Mouse (Mus musculus): ENCODE results near the gene Dab1.

Dab1 gene

GRCm38 (mm10) chr4:104106299-104106698, 487.1 kb downstream of the Dab1 start:
- no peak for DNase-seq (ENCODE audit: low spot score in 2 of 2)

GRCm38 (mm10) chr4:104111614-104112013, 492.5 kb downstream of the Dab1 start:
- no peak for DNase-seq (ENCODE audit: low spot score in 2 of 2)

GRCm38 (mm10) chr4:104113209-104114005, 494.2 kb downstream of the Dab1 start:
- peak; percentile 17 for DNase-seq (ENCODE audit: low spot score in 2 of 2)

- no peak for DNase-seq (ENCODE audit: low spot score in 2 of 2)
Observed at GRCm38 (mm10) chr4:104114006-104114361, 494.8 kb downstream of the Dab1 start.

DNA sequence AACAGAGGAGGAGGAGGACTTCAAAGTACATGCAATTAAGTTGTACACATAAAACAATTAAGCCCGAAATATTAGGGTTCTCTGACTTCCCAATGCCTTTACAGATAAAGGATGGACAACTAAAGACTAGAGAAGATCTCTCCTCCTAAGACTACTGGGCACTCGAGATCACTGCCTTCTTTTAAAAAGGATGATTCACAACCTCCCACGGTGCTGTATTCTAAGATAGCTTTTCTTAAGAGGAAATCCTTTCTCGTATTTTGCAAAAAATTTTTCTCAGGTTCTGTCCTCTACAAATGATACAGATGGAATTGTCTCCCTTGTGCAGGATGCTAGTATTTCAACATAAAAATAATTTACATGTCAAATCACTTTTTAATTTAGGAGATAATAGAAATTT, 500.9 kb downstream of the Dab1 start:
- DNase-seq (ENCODE audit: low spot score in 2 of 2), result no peak

- DNase-seq (ENCODE audit: low spot score in 2 of 2), result no peak
Observed at GRCm38 (mm10) chr4:104121959-104122358, 502.8 kb downstream of the Dab1 start.

GRCm38 (mm10) chr4:104122364-104122763, 503.2 kb downstream of the Dab1 start:
- DNase-seq (ENCODE audit: low spot score in 2 of 2), result no peak

- no peak for DNase-seq (ENCODE audit: low spot score in 2 of 2)
Observed at GRCm38 (mm10) chr4:104153637-104154036, 534.5 kb downstream of the Dab1 start.

GRCm38 (mm10) chr4:104178067-104178466, 558.9 kb downstream of the Dab1 start:
- DNase-seq (ENCODE audit: low spot score in 2 of 2), result no peak

DNA sequence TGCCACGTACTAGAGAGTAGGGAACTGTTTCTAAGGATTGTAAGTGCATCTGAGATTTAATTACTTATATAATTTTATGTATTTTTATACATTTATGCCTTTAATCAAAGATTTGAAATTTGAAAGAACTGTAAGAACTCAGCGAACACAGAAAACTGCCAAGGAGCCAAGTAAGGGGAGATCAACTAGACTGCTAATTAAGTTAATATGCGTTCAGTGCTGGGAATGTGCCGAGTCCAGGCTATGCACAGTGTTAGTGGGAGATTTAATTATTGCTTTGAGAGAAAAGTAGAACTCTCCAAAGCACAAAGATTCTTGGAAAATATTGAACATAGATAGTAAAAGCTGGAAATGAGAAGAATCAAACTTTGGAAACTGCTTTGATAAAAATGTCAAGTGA, 567.2 kb downstream of the Dab1 start:
- no peak for DNase-seq (ENCODE audit: low spot score in 2 of 2)

GRCm38 (mm10) chr4:104198635-104199034, 579.5 kb downstream of the Dab1 start:
- DNase-seq (ENCODE audit: low spot score in 2 of 2), result no peak

- no peak for DNase-seq (ENCODE audit: low spot score in 2 of 2)
Observed at GRCm38 (mm10) chr4:104201686-104202085, 582.5 kb downstream of the Dab1 start.

DNA sequence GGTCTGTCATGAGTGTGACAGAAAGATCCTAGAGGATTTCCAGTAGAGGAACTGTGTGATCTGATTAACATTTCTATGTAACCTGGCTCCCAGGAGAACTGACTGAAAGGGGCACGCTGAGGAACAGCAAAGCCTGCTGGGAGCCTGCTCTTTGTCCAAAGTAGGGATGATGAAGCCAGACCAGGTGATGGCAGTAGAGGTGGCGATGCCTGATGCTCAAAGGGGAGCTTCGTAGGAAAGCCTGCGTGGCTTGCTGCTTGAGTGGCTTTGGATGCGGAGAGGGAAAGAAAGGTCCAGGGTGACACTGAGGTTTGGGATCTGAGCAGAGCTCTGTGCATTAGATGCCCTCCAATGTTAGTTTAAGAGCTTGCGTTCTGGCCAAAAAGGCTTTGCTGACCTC, 584.9 kb downstream of the Dab1 start:
- DNase-seq (ENCODE audit: low spot score in 2 of 2), result no peak

GRCm38 (mm10) chr4:104206639-104207038, 587.5 kb downstream of the Dab1 start:
- DNase-seq (ENCODE audit: low spot score in 2 of 2), result no peak

DNA sequence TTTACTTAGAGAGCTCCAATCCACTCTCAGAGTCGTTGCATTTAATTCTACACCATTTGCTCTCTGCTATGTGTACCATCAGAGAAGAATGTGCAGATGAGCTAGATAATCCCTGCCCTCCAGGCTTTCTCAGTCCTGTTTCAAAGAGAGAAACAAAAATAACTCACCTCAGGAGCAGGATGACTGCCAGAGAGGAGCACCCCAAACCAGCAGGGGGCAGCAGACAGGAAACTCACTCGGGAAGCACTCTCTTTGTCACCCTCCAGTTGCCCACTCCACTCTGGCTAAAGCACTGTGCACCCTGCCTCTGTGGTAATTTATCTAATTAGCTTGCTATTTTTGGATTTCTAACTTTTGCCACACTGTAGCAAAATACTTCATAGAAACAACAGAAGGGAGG, 589.9 kb downstream of the Dab1 start:
- DNase-seq (ENCODE audit: low spot score in 2 of 2), result no peak

- no peak for DNase-seq (ENCODE audit: low spot score in 2 of 2)
Observed at GRCm38 (mm10) chr4:104210796-104211195, 591.6 kb downstream of the Dab1 start.

GRCm38 (mm10) chr4:104211531-104212455, 592.6 kb downstream of the Dab1 start:
- DNase-seq (ENCODE audit: low spot score in 2 of 2), result no peak

DNA sequence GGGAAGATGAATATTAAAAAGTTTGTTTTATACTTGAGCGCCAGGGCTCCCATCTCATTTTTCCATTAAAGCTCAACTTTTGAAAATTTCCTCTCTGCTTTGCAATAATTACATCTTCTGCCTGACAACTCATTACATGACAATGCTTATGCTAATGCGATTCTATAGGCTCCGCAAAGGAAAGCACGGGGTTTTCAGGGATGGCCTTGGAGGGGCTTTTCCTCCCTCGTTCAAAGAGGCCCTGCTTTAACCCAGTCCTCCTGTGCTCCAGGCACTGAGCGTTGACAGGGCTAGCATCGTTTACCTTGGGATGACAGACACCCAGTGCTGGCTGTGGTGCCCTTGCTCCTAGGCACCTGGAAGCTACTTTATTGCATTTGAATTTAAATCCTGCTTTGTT, 595.6 kb downstream of the Dab1 start:
- no peak for DNase-seq (ENCODE audit: low spot score in 2 of 2)

- DNase-seq (ENCODE audit: low spot score in 2 of 2), result no peak
Observed at GRCm38 (mm10) chr4:104217336-104217735, 598.2 kb downstream of the Dab1 start.

DNA sequence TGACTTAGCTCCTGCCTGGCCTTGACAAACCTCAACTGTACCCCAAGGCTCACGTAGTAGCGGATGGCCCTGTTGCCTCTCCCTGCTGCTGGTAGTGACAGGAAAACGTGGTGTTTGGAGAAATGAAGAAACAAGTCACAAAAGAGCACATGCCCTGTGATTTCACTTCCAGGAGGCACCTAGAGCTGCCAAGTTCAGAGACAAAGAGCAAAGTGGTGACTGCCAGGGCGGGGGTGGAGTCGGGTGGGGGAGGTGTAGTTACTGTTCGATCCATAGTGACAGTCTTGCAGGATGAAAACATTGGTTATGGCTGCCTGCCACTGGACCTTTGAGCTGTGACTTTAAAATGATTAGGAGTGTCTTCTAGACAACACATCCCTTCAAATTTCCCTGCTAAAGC, 599.6 kb downstream of the Dab1 start:
- no peak for DNase-seq (ENCODE audit: low spot score in 2 of 2)

- DNase-seq (ENCODE audit: low spot score in 2 of 2), result no peak
Observed at GRCm38 (mm10) chr4:104220099-104220498, 600.9 kb downstream of the Dab1 start.

DNA sequence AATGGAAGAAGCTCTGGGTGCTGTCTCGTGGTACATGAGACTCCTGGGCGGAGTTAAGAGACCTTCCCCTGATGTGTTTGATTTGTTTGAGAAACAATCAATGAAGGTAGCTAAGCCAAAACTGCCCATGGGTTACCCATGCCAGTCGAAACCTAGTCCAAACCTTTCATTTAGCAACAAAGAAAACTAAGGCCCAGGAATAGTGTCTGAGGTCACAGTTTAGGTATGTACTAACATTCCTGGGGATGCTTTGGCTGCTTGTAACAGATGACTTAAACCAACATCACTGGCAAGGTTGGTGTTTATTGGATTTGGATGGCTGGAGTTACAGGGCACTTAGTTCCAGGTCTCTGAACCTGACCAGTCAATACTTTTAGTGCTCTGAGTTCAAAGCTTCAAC, 610.1 kb downstream of the Dab1 start:
- DNase-seq (ENCODE audit: low spot score in 2 of 2), result no peak

- no peak for DNase-seq (ENCODE audit: low spot score in 2 of 2)
Observed at GRCm38 (mm10) chr4:104246506-104246905, 627.3 kb downstream of the Dab1 start.

Measured in frontal cortex, postnatal 10 days (tissue).